Mouse (Mus musculus) erythroblast, embryonic 14.5 days (primary cell): ENCODE data around the gene Lpp. TPM values are rescaled to one million over a fixed set of nuclear protein-coding genes. Genes with fewer than 3 reads are reported as not detected.

Experiments
- H3K27me3 ChIP-seq: 2 replicates; pipeline ENCODE4 v1.6.1; 2012; ENCODE audit warnings: inconsistent platforms; ENCODE audit not compliant: control insufficient read depth
- H3K36me3 ChIP-seq: 2 replicates; pipeline ENCODE4 v1.6.1; 2012; ENCODE audit warnings: mild to moderate bottlenecking, inconsistent platforms; ENCODE audit not compliant: control insufficient read depth
- H3K4me1 ChIP-seq: 2 replicates; pipeline ENCODE4 v1.6.1; 2012; ENCODE audit warnings: inconsistent platforms; ENCODE audit not compliant: control insufficient read depth
- H3K4me3 ChIP-seq: replicated peaks from 2 replicates; pipeline ENCODE3; 2012; ENCODE audit warnings: moderate library complexity, mild to moderate bottlenecking, inconsistent platforms
- H3K9me3 ChIP-seq: 2 replicates; pipeline ENCODE4 v1.6.1; 2012; ENCODE audit warnings: low read length, inconsistent platforms, mixed read lengths; ENCODE audit not compliant: control insufficient read depth
- GATA1 ChIP-seq: IDR thresholded peaks from 2 replicates; pipeline ENCODE4 v1.6.1; 2012; ENCODE audit warnings: low read length, inconsistent platforms, mixed read lengths
- TAL1 ChIP-seq: IDR thresholded peaks from 3 replicates; pipeline ENCODE4 v1.6.1; 2012; ENCODE audit warnings: low read length, inconsistent platforms, mixed read lengths
- polyA plus RNA-seq: library from polyadenylated mRNA; stranded (reverse); fragments of >175 nt; gene quantifications from 2 replicates; pipeline ENCODE4 v1.2.3, GENCODE M21; 2012

Lpp gene
- polyA plus RNA-seq, 1 experiment, result not detected

DNA sequence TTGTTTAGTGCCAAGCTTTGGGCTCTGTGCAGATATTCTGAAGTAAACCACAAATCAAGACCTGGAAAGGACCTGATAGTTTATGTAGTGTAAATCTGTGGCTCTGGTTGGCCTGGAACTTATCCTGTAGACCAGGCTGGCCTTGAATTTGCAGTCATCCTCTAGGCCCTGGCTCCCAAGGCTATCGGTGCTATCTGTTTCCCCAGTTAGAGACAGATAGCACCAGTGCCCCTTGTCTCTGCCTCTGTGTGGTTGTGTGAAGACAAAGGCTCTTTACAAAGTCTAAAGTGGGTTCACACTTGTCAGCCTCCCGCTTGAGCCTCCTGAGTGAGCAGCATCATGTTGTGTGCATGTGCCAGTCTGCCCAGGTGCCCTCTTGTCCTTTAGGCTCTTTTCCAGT lies 104.1 kb downstream of the Lpp start:
- H3K4me1 ChIP-seq, result no peaks in the 10 kb centered on the region
- H3K27me3 ChIP-seq, result no peaks in the 10 kb centered on the region
- H3K9me3 ChIP-seq, result no peaks in the 10 kb centered on the region
- TF ChIP-seq TAL1 (no peak), GATA1 (no peak)
- no peaks in the 10 kb centered on the region for H3K36me3 ChIP-seq
- H3K4me3 ChIP-seq, result no peak overlapping the region

GRCm38 (mm10) chr16:24498103-24498659 lies 104.9 kb downstream of the Lpp start:
- Histone ChIP-seq H3K4me3 (no peak overlapping the region), H3K9me3 (no peaks in the 10 kb centered on the region), H3K27me3 (no peaks in the 10 kb centered on the region), H3K36me3 (no peaks in the 10 kb centered on the region), H3K4me1 (no peaks in the 10 kb centered on the region)
- TF ChIP-seq TAL1, result no peak
- no peak for TF ChIP-seq GATA1

GRCm38 (mm10) chr16:24501197-24501596 lies 107.9 kb downstream of the Lpp start:
- no peaks in the 10 kb centered on the region for H3K9me3 ChIP-seq
- H3K4me3 ChIP-seq, result no peak overlapping the region
- no peaks in the 10 kb centered on the region for H3K4me1 ChIP-seq
- no peak for TF ChIP-seq GATA1
- no peak for TF ChIP-seq TAL1
- H3K36me3 ChIP-seq, result no peaks in the 10 kb centered on the region
- no peaks in the 10 kb centered on the region for H3K27me3 ChIP-seq

DNA sequence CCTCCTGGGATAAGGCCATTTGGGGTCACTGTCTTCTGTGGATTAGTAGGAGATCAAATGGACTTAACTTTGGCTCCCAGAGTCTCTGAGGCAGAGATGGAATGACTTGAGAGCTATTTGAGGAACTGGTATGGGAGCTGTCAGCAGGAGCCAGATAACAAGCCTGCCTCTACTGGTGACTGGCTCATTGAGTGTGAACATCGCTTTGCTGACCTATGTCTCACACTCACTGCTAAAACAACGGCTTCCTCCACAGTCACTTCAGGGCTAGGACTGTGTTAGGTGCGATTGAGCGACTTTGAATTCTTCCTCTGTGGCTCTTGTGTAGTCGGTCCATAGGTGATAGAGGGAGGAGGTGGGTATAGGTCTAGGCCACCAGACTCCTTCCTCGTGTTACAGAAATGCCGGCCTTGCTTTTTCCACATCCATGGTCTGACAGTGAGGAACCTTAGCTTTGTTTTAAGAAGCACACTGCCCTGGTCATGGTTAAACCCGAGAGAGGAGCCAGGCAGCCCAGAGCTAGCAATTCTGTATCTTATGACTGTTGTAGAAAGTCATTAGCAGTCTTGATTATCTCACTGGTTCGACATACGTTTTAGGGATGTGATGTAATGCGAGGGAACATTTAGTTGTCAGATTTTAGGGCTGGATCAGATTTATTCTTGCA lies 108.5 kb downstream of the Lpp start:
- H3K4me1 ChIP-seq, result no peaks in the 10 kb centered on the region
- no peak for TF ChIP-seq TAL1
- TF ChIP-seq GATA1, result no peak

DNA sequence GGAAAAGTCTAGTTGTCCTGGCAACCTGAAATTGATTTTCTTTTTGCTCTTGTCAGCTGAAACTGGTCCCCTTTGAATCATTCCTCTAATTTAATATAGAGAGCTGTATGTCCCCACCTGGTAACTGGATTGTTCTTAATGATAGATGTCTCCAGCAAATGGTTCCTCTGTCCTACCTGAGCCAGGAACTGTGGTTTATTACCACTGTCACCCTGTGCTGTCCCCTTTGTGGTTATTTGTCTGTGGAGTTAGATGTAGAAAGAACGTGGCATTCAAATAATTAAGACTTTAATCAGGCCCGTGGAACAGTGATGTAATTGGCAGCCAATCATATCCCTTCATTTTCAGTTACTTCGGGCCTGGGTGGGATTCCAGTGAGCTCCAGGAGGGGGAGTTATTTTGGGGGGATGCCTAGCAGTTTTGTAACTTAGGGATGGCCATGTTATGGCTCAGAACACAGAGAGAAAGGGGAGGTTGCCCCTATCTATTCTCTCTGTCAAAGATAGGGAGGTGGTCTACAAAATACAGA lies 109.1 kb downstream of the Lpp start:
- Histone ChIP-seq H3K27me3 (no peaks in the 10 kb centered on the region), H3K4me3 (no peak overlapping the region), H3K9me3 (no peaks in the 10 kb centered on the region), H3K36me3 (no peaks in the 10 kb centered on the region), H3K4me1 (no peaks in the 10 kb centered on the region)
- TF ChIP-seq GATA1 (no peak), TAL1 (no peak)

More for the DNA sequence above, 108.5 kb downstream of the Lpp start:
- H3K4me3 ChIP-seq, result no peak overlapping the region
- no peaks in the 10 kb centered on the region for H3K9me3 ChIP-seq
- no peaks in the 10 kb centered on the region for H3K27me3 ChIP-seq
- no peaks in the 10 kb centered on the region for H3K36me3 ChIP-seq

DNA sequence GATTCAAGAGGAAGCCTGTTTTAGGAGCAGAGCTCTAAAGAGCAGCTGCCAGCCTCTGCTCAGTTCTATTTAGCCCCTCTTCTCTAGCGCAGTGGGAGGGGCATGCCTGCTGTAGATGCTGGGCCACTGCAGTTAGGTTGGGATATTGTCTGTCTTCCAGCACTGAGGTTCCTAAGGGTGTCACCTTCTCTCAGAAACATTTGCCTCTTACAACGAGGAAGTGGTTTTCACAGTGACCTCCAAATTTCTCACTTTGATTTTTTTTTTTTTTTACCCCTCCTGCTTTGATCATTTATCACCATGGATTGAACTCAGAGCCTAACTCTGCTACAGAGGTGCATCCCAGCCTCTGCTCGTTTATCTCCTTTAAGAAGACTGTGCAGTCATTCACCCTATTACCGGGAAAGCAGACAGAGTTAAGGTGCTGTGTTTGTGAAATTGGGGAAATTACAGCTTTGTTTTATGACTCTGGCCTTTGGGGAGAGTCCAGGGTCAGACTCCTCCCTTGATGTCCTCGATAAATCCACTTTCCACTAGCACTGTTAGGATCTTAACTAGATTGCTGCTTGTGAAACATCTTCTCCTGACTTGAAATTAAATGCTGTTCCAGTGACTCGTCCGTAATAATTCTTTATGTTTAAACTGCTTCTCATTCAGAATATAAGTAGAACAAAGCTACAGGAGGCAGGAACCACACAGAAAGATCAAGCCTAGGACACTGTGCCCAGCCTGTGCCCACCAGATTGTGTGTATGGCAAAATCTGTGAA lies 111.7 kb downstream of the Lpp start:
- H3K4me3 ChIP-seq, result no peak overlapping the region
- TF ChIP-seq TAL1 (no peak), GATA1 (no peak)
- H3K36me3 ChIP-seq, result no peaks in the 10 kb centered on the region
- H3K9me3 ChIP-seq, result no peaks in the 10 kb centered on the region
- H3K27me3 ChIP-seq, result no peaks in the 10 kb centered on the region
- no peaks in the 10 kb centered on the region for H3K4me1 ChIP-seq

- Histone ChIP-seq H3K9me3 (no peaks in the 10 kb centered on the region), H3K36me3 (no peaks in the 10 kb centered on the region), H3K4me3 (no peak overlapping the region), H3K27me3 (no peaks in the 10 kb centered on the region), H3K4me1 (no peaks in the 10 kb centered on the region)
- TF ChIP-seq GATA1 (no peak), TAL1 (no peak)
These were observed 112.9 kb downstream of the Lpp start for GRCm38 (mm10) chr16:24506237-24506636.

DNA sequence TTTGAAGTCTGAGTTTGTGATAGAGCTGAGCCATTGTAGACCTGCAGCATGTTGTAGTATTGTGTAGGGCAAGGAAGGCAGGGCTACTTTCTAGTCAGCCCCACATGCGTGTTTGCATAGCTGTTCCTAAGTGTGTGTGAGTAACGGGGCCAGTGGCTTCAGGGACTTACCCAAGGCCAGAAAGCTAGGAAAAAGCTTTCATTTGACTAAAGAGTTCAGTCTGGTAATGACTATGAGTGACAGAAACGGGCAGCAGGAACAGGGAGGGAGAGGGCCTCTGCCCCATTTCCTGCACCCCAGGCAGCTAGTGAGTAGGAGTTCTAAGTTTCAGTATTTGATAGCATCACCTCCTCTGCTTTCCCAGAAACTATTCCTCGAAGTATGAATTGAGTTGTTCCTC lies 113.4 kb downstream of the Lpp start:
- TF ChIP-seq GATA1 (no peak), TAL1 (no peak)
- H3K9me3 ChIP-seq, result no peaks in the 10 kb centered on the region
- no peak overlapping the region for H3K4me3 ChIP-seq
- H3K27me3 ChIP-seq, result no peaks in the 10 kb centered on the region
- H3K36me3 ChIP-seq, result no peaks in the 10 kb centered on the region
- H3K4me1 ChIP-seq, result no peaks in the 10 kb centered on the region

GRCm38 (mm10) chr16:24507927-24508540 lies 114.7 kb downstream of the Lpp start:
- Histone ChIP-seq H3K4me1 (no peaks in the 10 kb centered on the region), H3K36me3 (no peaks in the 10 kb centered on the region), H3K4me3 (no peak overlapping the region), H3K27me3 (no peaks in the 10 kb centered on the region), H3K9me3 (no peaks in the 10 kb centered on the region)
- TF ChIP-seq TAL1, result no peak
- TF ChIP-seq GATA1, result no peak
